Mouse (Mus musculus) ES-Bruce4 (cell line): ENCODE data around the gene Rerg. TPM values are rescaled to one million over a fixed set of nuclear protein-coding genes. Genes with fewer than 3 reads are reported as not detected.
A peak's percentile ranks its signal among the peaks of the same experiment; 100 is the strongest.

Experiments used
- H3K27ac ChIP-seq: 2 replicates; pipeline ENCODE4 v1.5.1; 2012; ENCODE audit warnings: low read length, inconsistent platforms; ENCODE audit not compliant: insufficient read depth
- H3K27me3 ChIP-seq: 2 replicates; pipeline ENCODE4 v1.6.1; 2012; ENCODE audit warnings: mild to moderate bottlenecking, low read length, inconsistent platforms; ENCODE audit not compliant: control insufficient read depth, poor library complexity, insufficient read depth, severe bottlenecking
- H3K36me3 ChIP-seq: 2 replicates; pipeline ENCODE4 v1.6.1; 2012; ENCODE audit warnings: inconsistent platforms, mild to moderate bottlenecking, low read length, moderate library complexity; ENCODE audit not compliant: control insufficient read depth, poor library complexity, insufficient read depth, severe bottlenecking
- H3K4me1 ChIP-seq: one replicate; pipeline ENCODE4 v1.8.1; 2011; ENCODE audit warnings: low read length; ENCODE audit not compliant: control insufficient read depth, insufficient read depth
- H3K4me3 ChIP-seq: 2 replicates; pipeline ENCODE4 v1.5.1; 2011; ENCODE audit warnings: low read depth, mild to moderate bottlenecking, low read length
- H3K9ac ChIP-seq: 2 replicates; pipeline ENCODE4 v1.6.1; 2012; ENCODE audit warnings: low read depth, mild to moderate bottlenecking, inconsistent platforms; ENCODE audit not compliant: poor library complexity, severe bottlenecking
- H3K9me3 ChIP-seq: replicated peaks from 2 replicates; pipeline ENCODE4 v1.6.1; 2012; ENCODE audit warnings: mild to moderate bottlenecking, low read length, inconsistent platforms; ENCODE audit not compliant: control insufficient read depth, poor library complexity, insufficient read depth, severe bottlenecking
- CTCF ChIP-seq: IDR thresholded peaks from one replicate; pipeline ENCODE4 v1.8.1; 2011; ENCODE audit warnings: low read depth, low read length
- EP300 ChIP-seq: IDR thresholded peaks from 2 replicates; pipeline ENCODE4 v1.6.1; 2011; ENCODE audit warnings: low read depth, low read length; ENCODE audit not compliant: insufficient read depth
- POLR2A ChIP-seq: IDR thresholded peaks from one replicate; pipeline ENCODE4 v1.8.1; 2011; ENCODE audit warnings: low read length; ENCODE audit not compliant: insufficient read depth
- polyA plus RNA-seq: library from polyadenylated mRNA; stranded (reverse); fragments of >200 nt; gene quantifications from 2 replicates; pipeline ENCODE4 v1.2.4, GENCODE M21; 2011; ENCODE audit warnings: low read depth; ENCODE audit not compliant: missing spikeins, insufficient read depth, insufficient read length

Rerg gene
- polyA plus RNA-seq, 1 experiment = not detected

DNA sequence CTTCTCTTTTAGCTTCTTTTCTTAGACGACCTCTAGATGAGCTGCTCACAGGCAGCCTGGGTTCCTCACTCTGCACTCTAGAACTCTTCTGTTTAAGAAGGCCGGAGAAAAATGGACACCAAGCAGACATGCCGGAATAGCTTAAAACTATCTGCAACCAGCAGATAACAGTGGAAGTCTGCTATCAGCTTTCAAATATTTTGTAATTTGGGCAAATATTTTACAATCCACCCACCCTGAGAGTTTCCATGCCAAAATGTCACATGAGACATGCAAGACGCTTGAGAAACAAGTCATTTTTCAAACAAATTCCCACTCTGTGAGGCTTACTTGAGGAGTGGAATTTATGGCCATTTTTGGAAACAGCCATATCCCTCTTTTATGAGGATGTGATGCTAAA, 65.0 kb downstream of the Rerg start:
- H3K36me3 ChIP-seq = no peaks in the 10 kb centered on the region
- H3K9me3 ChIP-seq = no peaks in the 10 kb centered on the region
- no peaks in the 10 kb centered on the region for H3K27me3 ChIP-seq
- no peak overlapping the region for H3K27ac ChIP-seq
- no peak overlapping the region for H3K4me3 ChIP-seq
- no peak overlapping the region for H3K9ac ChIP-seq
- no peak for TF ChIP-seq EP300
- no peak for TF ChIP-seq POLR2A
- TF ChIP-seq CTCF = no peak
- no peaks in the 10 kb centered on the region for H3K4me1 ChIP-seq

DNA sequence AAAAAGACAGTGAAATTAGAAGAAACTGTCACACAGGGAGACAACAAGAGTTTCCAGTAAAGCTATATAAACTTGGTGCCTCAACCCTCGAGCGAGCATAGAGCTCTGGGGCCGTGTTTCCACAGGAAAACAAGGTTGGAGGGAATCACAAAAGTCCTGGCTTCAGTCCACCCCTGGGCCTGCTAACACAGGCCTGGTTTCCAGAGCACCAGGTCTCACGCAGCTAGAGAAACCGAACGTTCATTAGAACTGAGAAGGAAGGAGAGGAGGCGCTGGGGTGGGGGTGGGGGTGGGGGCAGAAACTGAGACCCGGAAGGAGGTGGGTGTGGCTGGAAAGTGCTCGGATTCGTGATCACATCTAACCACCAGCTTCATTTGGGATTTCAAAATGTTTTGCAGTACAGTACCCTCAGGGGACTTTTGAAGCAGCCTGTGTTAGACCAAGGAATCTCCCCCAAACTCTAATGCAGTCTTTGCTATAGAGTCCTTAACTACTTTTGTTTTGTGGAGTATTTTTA, 67.6 kb downstream of the Rerg start:
- Histone ChIP-seq H3K4me1 (no peaks in the 10 kb centered on the region), H3K27ac (no peak overlapping the region), H3K36me3 (no peaks in the 10 kb centered on the region), H3K9ac (no peak overlapping the region), H3K27me3 (no peaks in the 10 kb centered on the region), H3K9me3 (no peaks in the 10 kb centered on the region), H3K4me3 (no peak overlapping the region)
- TF ChIP-seq CTCF (no peak), POLR2A (no peak), EP300 (no peak)

DNA sequence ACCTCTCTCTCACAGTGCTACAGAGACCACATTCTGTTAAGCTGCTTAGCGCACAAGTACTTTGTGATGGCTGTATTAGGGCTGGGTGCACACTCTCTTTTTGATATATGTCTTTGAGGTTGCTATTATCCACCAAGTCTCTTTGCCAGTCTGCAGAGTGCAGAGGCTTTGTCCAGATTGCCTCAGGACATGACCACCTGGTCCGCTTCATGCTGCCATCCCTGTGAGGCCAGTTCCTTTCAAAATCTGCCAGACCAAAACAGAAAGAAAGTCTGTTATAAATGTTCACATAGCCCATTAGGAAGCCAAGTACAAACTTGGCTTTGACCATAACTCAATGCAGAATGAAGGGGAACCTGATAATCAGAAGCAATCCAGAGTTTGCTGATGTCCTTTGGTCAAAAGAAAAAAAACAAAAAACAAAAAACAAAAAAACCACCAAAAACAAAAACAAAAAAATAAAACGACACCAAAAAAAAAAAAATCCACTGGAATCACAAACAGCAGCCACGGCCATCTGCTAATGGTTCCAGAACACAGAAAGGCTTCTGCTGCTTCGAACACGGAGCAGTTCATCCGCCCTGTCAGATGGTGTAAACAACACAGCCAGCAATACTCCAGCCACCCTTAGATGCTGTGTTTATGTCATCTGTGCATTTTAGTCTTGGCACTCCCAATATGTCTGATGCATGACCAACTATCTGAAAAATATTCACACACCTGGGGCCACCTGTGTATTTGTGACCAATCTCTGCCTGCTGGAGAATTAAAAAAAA, 68.2 kb downstream of the Rerg start:
- H3K27me3 ChIP-seq = no peaks in the 10 kb centered on the region
- H3K27ac ChIP-seq = no peak overlapping the region
- H3K9me3 ChIP-seq = no peaks in the 10 kb centered on the region
- H3K4me3 ChIP-seq = no peak overlapping the region
- no peak for TF ChIP-seq EP300
- no peak for TF ChIP-seq POLR2A
- no peak for TF ChIP-seq CTCF
- no peaks in the 10 kb centered on the region for H3K4me1 ChIP-seq
- no peaks in the 10 kb centered on the region for H3K36me3 ChIP-seq
- no peak overlapping the region for H3K9ac ChIP-seq

DNA sequence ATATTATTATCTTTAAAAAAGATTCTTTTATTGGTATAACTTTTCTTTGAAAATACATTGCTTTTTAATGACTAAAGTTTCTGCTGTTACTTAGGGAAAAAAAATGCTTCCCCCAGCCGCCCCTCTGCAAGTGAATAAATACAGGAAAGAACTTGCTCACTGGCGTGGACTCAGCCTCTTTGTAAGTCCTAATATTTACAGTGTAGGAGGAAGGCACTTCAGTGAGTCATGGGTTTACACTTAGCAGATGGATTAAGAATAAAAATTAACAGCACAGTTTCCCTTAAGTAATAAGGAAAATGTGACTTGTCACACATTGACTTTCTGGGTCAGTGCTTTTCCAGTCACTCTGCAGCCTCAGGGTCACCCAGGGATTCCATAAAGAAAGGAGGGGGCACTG, 70.0 kb downstream of the Rerg start:
- no peaks in the 10 kb centered on the region for H3K9me3 ChIP-seq
- TF ChIP-seq CTCF (no peak), EP300 (no peak), POLR2A (no peak)
- H3K9ac ChIP-seq = no peak overlapping the region
- H3K36me3 ChIP-seq = no peaks in the 10 kb centered on the region
- H3K4me3 ChIP-seq = no peak overlapping the region
- H3K27me3 ChIP-seq = no peaks in the 10 kb centered on the region
- no peaks in the 10 kb centered on the region for H3K4me1 ChIP-seq
- no peak overlapping the region for H3K27ac ChIP-seq

DNA sequence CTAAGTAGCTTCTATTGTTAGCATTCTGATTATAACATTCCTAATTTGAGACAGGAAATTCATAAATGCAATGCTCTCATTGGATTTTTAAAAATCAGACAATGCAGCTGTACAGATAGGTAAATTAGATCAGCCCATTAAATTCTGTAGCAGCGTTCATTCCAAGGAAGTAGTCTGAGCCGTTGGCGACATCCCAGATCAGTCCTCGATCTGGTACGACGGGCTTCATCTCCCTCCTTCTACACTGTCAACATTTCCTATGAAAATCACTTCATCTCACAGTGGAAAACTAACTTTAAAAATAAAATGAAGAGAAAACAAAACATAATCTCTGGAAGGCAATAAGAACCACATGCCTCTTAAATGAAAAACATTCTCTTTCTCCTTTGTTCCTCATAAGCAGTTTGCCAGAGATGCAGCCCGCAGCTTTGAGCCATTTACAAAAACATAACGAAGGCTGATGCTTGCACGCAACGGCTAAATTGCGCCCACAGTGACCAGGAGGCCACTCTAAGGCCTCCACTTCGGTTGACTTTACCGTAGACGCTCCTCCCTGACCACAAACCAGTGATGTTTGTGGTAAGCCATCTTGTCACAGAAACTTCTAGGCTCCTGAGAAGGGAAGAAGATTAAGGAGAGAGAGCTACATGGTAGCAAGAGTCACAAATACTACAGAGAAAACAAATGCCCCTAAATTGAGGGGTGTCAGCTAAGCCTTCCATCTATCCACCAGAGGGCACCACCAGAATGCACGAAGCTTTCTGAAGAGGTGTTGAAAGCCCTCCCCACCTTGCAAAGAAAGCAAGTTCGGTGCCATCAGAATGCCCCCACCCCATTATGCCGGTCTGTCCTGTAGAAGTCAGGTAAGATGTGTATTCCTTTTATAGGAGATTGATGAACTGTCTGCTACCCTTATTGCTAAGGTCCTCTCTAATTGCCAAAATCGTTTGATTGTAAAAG, 71.8 kb downstream of the Rerg start:
- Histone ChIP-seq H3K4me3 (no peak overlapping the region), H3K27ac (no peak overlapping the region), H3K4me1 (no peaks in the 10 kb centered on the region), H3K9ac (no peak overlapping the region), H3K36me3 (no peaks in the 10 kb centered on the region), H3K27me3 (no peaks in the 10 kb centered on the region), H3K9me3 (no peaks in the 10 kb centered on the region)
- TF ChIP-seq POLR2A (no peak), CTCF (peak; percentile 36)

DNA sequence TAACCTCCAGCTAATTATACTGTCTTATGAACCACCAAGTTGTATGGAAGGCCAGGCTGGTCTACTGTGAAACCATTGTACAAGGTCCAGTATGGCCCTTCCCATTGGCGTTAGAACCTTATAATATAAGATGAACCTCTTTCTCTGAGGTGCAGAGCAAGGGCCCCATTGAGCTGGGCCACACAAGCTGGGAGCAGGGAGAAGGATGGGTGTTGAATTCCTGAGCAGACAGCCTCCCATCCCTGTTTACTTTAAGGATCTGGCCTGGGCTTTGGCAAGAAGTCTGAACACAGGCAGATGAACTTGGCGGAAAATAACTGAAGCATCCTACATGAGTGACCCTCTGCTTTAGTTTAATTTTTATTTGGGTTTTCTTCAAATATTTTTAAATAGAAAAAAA, 75.8 kb downstream of the Rerg start:
- H3K4me3 ChIP-seq = no peak overlapping the region
- no peaks in the 10 kb centered on the region for H3K36me3 ChIP-seq
- H3K27me3 ChIP-seq = no peaks in the 10 kb centered on the region
- no peak overlapping the region for H3K27ac ChIP-seq
- TF ChIP-seq CTCF = no peak
- no peak for TF ChIP-seq POLR2A
- no peak for TF ChIP-seq EP300
- H3K9me3 ChIP-seq = peaks cover 1% of the 10 kb centered on the region; the same call in 1 of the 2 replicates
- no peak overlapping the region for H3K9ac ChIP-seq
- H3K4me1 ChIP-seq = no peaks in the 10 kb centered on the region
